Mouse (Mus musculus): ENCODE data around the gene Lrrc31. TPM values are rescaled to one million over a fixed set of nuclear protein-coding genes. Genes with fewer than 3 reads are reported as not detected.

Lrrc31 gene
- polyA plus RNA-seq, 2 experiments: not detected

DNA sequence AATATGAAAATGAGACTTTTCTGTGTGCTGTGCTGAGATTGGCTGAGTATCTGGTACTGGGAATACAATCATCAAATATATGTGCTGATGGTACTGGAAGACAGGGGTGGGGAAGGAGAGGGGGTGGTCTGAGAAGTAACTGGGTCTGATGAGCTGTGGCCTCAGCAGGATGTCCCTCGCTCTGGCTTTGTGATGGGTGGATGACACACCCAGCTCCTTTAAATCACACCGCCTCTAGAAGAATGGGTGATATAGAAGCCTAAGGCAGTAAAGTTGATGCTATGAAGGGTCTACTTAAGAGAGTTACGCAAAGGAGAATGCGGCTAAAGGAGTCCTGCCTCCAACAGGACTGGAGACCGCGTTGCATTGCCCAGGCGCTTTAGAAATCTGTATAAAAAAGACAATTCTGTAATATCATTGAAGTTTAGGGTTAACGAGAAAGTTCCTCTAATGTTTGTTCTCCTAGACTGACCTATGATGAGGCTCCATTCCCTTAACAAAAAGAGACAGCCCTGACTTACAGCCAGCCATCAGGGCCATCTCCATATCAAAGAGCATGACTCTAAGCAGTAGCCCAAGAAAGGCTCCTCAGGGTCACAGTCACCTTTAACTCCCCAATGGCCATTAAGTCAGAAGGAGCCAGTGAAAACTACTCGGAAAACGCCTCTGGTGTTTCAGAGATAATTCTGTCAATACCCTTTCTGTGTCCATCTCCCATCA is 24.6 kb upstream of the Lrrc31 start:
- DNase-seq (ENCODE audit: low read depth in 3 of 3, low spot score in 3 of 3) (no peak), ATAC-seq (ENCODE audit: insufficient read depth) (no peak)
- Histone ChIP-seq H3K27ac (no peak overlapping the region), H3K36me3 (replicated peaks; ENCODE audit: control insufficient read depth, insufficient read depth, low read depth) (no peaks in the 10 kb centered on the region), H3K4me2 (ENCODE audit: low read depth) (no peak overlapping the region), H3K9ac (replicated peaks) (no peak overlapping the region), H3K27me3 (ENCODE audit: control insufficient read depth, insufficient read depth, low read length) (no peaks in the 10 kb centered on the region), H3K4me3 (ENCODE audit: insufficient read depth in 1 of 2, low read depth in 2 of 2, low read length in 2 of 2) (no peak overlapping the region), H3K9me3 (ENCODE audit: control insufficient read depth, low read length) (no peaks in the 10 kb centered on the region), H3K4me1 (replicated peaks; ENCODE audit: control insufficient read depth in 2 of 2, insufficient read depth in 2 of 2, low read length in 1 of 2) (no peaks in the 10 kb centered on the region)
- WGBS (ENCODE audit: insufficient replicate concordance): 54% methylated on average over 10 of the region's 10 CpGs
- TF ChIP-seq EP300 (IDR thresholded peaks at IDR 0.05; ENCODE audit: low read depth) (no peak), CTCF (IDR thresholded peaks at IDR 0.05; ENCODE audit: low read depth) (no peak)

DNA sequence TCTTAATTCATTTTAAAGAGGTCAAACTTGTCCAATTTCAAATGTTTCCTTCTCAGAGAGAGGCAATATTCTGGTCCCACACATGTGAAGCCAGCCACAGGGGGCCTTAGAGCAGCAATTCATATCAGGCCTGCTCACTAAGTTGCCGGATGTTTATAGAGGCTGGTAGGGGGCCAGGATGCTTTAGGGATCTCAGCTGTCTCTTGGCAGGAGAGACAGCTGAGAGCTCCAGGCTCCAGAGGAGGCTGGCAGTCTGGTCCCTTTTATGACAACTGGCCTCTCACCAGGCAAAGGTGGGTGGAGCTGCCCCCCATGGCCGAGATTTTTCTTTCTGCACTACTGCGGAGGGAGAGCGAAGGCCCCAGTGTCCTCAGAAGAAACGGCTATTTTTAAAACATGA is 23.5 kb upstream of the Lrrc31 start:
- Histone ChIP-seq H3K4me3 (ENCODE audit: insufficient read depth in 1 of 2, low read depth in 2 of 2, low read length in 2 of 2) (no peak overlapping the region), H3K36me3 (replicated peaks; ENCODE audit: control insufficient read depth, insufficient read depth, low read depth) (no peaks in the 10 kb centered on the region), H3K4me2 (ENCODE audit: low read depth) (no peak overlapping the region), H3K27me3 (ENCODE audit: control insufficient read depth, insufficient read depth, low read length) (no peaks in the 10 kb centered on the region), H3K9me3 (ENCODE audit: control insufficient read depth, low read length) (no peaks in the 10 kb centered on the region), H3K9ac (replicated peaks) (no peak overlapping the region), H3K27ac (no peak overlapping the region), H3K4me1 (replicated peaks; ENCODE audit: control insufficient read depth in 2 of 2, insufficient read depth in 2 of 2, low read length in 1 of 2) (no peaks in the 10 kb centered on the region)
- ATAC-seq (ENCODE audit: insufficient read depth) (no peak), DNase-seq (ENCODE audit: low read depth in 3 of 3, low spot score in 3 of 3) (no peak)
- 51% methylated on average over 5 of the region's 5 CpGs for WGBS (ENCODE audit: insufficient replicate concordance)
- TF ChIP-seq EP300 (IDR thresholded peaks at IDR 0.05; ENCODE audit: low read depth): no peak
- TF ChIP-seq CTCF (IDR thresholded peaks at IDR 0.05; ENCODE audit: low read depth): no peak

- no peaks in the 10 kb centered on the region for H3K4me1 ChIP-seq (replicated peaks; ENCODE audit: control insufficient read depth in 2 of 2, insufficient read depth in 2 of 2, low read length in 1 of 2)
- no peak for ATAC-seq (ENCODE audit: insufficient read depth)
- no peak overlapping the region for H3K27ac ChIP-seq
- DNase-seq (ENCODE audit: low read depth in 3 of 3, low spot score in 3 of 3): no peak
- no peaks in the 10 kb centered on the region for H3K36me3 ChIP-seq (replicated peaks; ENCODE audit: control insufficient read depth, insufficient read depth, low read depth)
- 55% methylated on average over 2 of the region's 2 CpGs for WGBS (ENCODE audit: insufficient replicate concordance)
- no peaks in the 10 kb centered on the region for H3K9me3 ChIP-seq (ENCODE audit: control insufficient read depth, low read length)
- no peak overlapping the region for H3K9ac ChIP-seq (replicated peaks)
- H3K4me3 ChIP-seq (ENCODE audit: insufficient read depth in 1 of 2, low read depth in 2 of 2, low read length in 2 of 2): no peak overlapping the region
- TF ChIP-seq CTCF (IDR thresholded peaks at IDR 0.05; ENCODE audit: low read depth) (peak; percentile 44), EP300 (IDR thresholded peaks at IDR 0.05; ENCODE audit: low read depth) (no peak)
- H3K4me2 ChIP-seq (ENCODE audit: low read depth): no peak overlapping the region
- no peaks in the 10 kb centered on the region for H3K27me3 ChIP-seq (ENCODE audit: control insufficient read depth, insufficient read depth, low read length)
Measured at GRCm38 (mm10) chr3:30722461-30722860, 22.8 kb upstream of the Lrrc31 start.

DNA sequence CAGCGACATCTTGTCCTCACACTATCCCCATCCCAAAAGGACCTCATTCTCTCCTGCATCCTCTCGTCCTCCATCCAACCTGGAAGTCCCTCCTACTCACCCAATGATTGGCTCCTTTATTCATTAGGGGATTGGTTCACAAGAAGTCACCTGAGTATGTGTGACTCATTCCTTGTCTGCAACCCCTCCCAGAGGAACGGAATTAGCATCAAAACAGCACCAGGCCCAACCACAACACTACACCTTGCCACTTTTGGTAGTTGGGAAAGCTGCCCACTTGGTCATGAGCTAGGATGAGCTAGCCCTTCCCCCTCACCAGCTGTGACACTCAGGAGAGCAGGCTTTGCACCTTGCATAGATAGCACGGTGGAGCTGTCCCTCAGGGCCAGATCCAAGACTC is 22.4 kb upstream of the Lrrc31 start:
- no peak overlapping the region for H3K4me3 ChIP-seq (ENCODE audit: insufficient read depth in 1 of 2, low read depth in 2 of 2, low read length in 2 of 2)
- H3K9ac ChIP-seq (replicated peaks): no peak overlapping the region
- H3K4me2 ChIP-seq (ENCODE audit: low read depth): no peak overlapping the region
- no peaks in the 10 kb centered on the region for H3K27me3 ChIP-seq (ENCODE audit: control insufficient read depth, insufficient read depth, low read length)
- no peaks in the 10 kb centered on the region for H3K4me1 ChIP-seq (replicated peaks; ENCODE audit: control insufficient read depth in 2 of 2, insufficient read depth in 2 of 2, low read length in 1 of 2)
- WGBS (ENCODE audit: insufficient replicate concordance): 55% methylated on average over 4 of the region's 4 CpGs
- TF ChIP-seq CTCF (IDR thresholded peaks at IDR 0.05; ENCODE audit: low read depth): no peak
- no peak for TF ChIP-seq EP300 (IDR thresholded peaks at IDR 0.05; ENCODE audit: low read depth)
- H3K9me3 ChIP-seq (ENCODE audit: control insufficient read depth, low read length): no peaks in the 10 kb centered on the region
- H3K36me3 ChIP-seq (replicated peaks; ENCODE audit: control insufficient read depth, insufficient read depth, low read depth): no peaks in the 10 kb centered on the region
- DNase-seq (ENCODE audit: low read depth in 3 of 3, low spot score in 3 of 3) (no peak), ATAC-seq (ENCODE audit: insufficient read depth) (no peak)
- no peak overlapping the region for H3K27ac ChIP-seq

DNA sequence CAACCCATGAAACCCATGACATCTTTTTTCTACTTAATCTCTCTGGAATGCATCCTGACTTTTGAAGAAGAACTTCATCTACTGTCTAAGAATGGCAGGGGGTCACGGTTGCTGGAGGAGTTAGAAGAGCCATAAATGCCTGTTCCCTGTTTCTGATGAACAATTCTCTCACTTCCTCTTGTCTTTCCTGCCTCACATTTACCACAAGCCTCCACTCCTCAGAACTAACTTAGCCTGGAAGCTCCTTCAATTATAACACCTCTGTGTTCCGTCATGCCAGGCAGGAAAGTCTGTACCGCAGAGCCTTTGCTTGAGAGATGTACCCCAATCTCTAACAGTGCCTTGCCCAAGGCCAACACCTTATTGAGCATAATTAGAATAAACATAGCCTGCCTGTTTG is 19.0 kb upstream of the Lrrc31 start:
- DNase-seq (ENCODE audit: low read depth in 3 of 3, low spot score in 3 of 3): no peak
- H3K4me1 ChIP-seq (replicated peaks; ENCODE audit: control insufficient read depth in 2 of 2, insufficient read depth in 2 of 2, low read length in 1 of 2): no peaks in the 10 kb centered on the region
- no peak overlapping the region for H3K9ac ChIP-seq (replicated peaks)
- H3K4me3 ChIP-seq (ENCODE audit: insufficient read depth in 1 of 2, low read depth in 2 of 2, low read length in 2 of 2): no peak overlapping the region
- 63% methylated on average over 3 of the region's 3 CpGs for WGBS (ENCODE audit: insufficient replicate concordance)
- no peak for TF ChIP-seq EP300 (IDR thresholded peaks at IDR 0.05; ENCODE audit: low read depth)
- no peak for TF ChIP-seq CTCF (IDR thresholded peaks at IDR 0.05; ENCODE audit: low read depth)
- no peaks in the 10 kb centered on the region for H3K36me3 ChIP-seq (replicated peaks; ENCODE audit: control insufficient read depth, insufficient read depth, low read depth)
- no peaks in the 10 kb centered on the region for H3K9me3 ChIP-seq (ENCODE audit: control insufficient read depth, low read length)
- H3K27ac ChIP-seq: no peak overlapping the region
- no peak overlapping the region for H3K4me2 ChIP-seq (ENCODE audit: low read depth)
- no peak for ATAC-seq (ENCODE audit: insufficient read depth)
- H3K27me3 ChIP-seq (ENCODE audit: control insufficient read depth, insufficient read depth, low read length): no peaks in the 10 kb centered on the region
